Mouse (Mus musculus): ENCODE measurements around the gene Wt1.

Wt1 gene

GRCm38 (mm10) chr2:105185768-105186529, 59.6 kb downstream of the Wt1 start:
- no peak for DNase-seq (ENCODE audit: low spot score)

GRCm38 (mm10) chr2:105186591-105186990, 60.3 kb downstream of the Wt1 start:
- DNase-seq (ENCODE audit: low spot score) = no peak

GRCm38 (mm10) chr2:105188182-105188581, 61.9 kb downstream of the Wt1 start:
- no peak for DNase-seq (ENCODE audit: low spot score)

- DNase-seq (ENCODE audit: low spot score) = no peak
Measured at GRCm38 (mm10) chr2:105189352-105189751, 63.0 kb downstream of the Wt1 start.

GRCm38 (mm10) chr2:105200152-105200551, 73.8 kb downstream of the Wt1 start:
- DNase-seq (ENCODE audit: low spot score) = no peak

GRCm38 (mm10) chr2:105206563-105207174, 80.3 kb downstream of the Wt1 start:
- no peak for DNase-seq (ENCODE audit: low spot score)

GRCm38 (mm10) chr2:105212839-105213238, 86.5 kb downstream of the Wt1 start:
- no peak for DNase-seq (ENCODE audit: low spot score)

GRCm38 (mm10) chr2:105215914-105216313, 89.6 kb downstream of the Wt1 start:
- DNase-seq (ENCODE audit: low spot score) = no peak

- DNase-seq (ENCODE audit: low spot score) = no peak
Measured at GRCm38 (mm10) chr2:105219229-105219628, 92.9 kb downstream of the Wt1 start.

- no peak for DNase-seq (ENCODE audit: low spot score)
Measured at GRCm38 (mm10) chr2:105219664-105220063, 93.3 kb downstream of the Wt1 start.

GRCm38 (mm10) chr2:105220738-105221303, 94.5 kb downstream of the Wt1 start:
- DNase-seq (ENCODE audit: low spot score) = no peak

Measured in ovary, postnatal 14 days (tissue).